Mouse (Mus musculus) mesoderm, embryonic 11.5 days (tissue): ENCODE data around the gene Rbbp4.
"Not testable (repeated sequence)": the region's sequence is repeated elsewhere in the genome, so short reads cannot be mapped to it uniquely, and the experiment has no call there.

Experiments
- DNase-seq: peaks from one replicate; pipeline ENCODE4 v3.0.0-alpha.2; 2012; ENCODE audit warnings: low read depth, low spot score

The Rbbp4 gene

DNA sequence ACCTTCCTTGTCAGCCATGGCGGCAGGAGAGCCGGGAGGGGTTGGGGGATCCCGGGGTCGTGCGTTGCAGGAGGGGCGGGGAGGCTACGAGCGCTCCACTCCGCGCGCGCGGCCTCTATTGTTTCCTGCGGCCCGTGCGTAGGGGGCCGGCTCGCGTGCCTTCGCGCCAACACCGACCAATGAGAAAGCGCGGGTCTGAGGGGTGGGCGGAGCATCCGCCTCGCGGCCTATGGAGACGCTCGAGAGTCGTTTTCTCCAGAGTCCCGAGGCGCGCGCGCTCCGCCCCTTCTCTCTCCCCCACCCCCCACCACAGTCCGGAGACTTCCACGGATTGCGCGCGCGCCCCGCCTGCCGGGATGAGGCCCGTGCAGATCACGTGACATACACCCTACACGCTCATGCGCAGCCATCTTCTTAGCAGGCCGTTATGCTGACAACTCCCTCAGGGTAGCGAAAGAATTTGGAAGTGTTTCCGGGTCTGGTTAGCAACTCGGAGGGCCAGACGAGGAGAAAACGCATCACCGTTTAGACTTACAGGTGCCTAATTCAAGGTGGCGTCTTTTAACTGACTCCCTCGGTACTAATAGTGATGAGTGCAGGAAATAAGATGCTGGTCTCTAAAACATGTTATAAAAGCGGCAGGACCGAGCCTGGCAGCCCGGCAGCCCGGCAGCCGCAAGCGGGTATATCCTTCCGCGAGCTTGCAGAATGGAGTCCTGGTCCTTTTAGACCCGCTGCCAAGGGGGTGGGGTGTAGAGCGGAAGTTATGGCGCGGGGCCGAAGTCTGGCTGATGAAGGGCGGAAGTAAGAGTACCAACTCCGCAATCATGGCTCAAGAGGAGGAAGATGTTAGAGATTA, at the start of gene Rbbp4, which contains the start of gene Zbtb8os:
Gene Rbbp4 (minus strand): TSS at position 155 of the 859 bp plus-strand sequence.
Gene Zbtb8os (plus strand): TSS at position 480 of the 859 bp plus-strand sequence.
- DNase-seq = peak; percentile 99

DNA sequence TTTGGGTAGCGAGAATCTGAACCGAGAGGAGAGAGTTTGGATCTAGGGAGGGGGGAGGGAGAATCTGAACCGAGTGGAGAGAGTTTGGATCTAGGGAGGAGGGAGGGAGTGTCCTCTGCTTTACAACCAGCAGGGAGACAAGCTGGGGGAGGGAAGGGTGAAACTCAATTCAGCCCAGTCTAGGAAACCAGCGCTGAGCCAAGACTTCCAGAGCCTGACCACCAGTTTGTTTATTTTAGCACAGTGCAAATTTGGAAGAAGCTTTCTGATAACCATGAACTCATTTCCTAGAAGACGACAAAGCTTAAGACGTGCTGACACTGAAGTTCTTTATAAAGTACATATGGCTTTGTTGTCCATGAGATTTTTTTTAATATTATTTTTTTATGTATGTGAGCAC, 49.3 kb upstream of the Rbbp4 start:
- DNase-seq = no peak

GRCm38 (mm10) chr4:129383586-129383985, 48.4 kb upstream of the Rbbp4 start:
- DNase-seq = no peak

GRCm38 (mm10) chr4:129382488-129382887, 47.3 kb upstream of the Rbbp4 start:
- no peak for DNase-seq

DNA sequence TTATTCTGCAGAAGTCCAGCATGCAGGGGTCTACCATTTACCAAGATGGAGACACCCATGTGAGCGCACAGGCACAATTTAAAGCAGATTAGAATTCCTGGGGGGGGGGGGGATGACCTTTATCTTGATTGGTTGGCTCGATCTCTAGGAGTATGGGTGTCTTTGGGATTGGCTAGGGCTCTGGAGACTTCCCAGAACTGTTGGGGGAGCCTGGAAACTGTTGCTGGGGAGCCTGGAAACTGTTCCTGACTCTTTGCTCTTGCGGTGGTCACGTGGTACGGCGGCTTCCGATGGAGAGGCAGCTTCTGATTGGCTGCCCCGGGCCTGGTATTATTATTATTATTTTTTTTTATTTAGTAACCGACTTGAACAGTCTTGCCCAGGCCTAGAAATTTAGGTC, 46.9 kb upstream of the Rbbp4 start:
- no peak for DNase-seq

- DNase-seq = no peak
Observed at GRCm38 (mm10) chr4:129381148-129381547, 46.0 kb upstream of the Rbbp4 start.

GRCm38 (mm10) chr4:129379805-129380204, 44.6 kb upstream of the Rbbp4 start:
- no peak for DNase-seq

DNA sequence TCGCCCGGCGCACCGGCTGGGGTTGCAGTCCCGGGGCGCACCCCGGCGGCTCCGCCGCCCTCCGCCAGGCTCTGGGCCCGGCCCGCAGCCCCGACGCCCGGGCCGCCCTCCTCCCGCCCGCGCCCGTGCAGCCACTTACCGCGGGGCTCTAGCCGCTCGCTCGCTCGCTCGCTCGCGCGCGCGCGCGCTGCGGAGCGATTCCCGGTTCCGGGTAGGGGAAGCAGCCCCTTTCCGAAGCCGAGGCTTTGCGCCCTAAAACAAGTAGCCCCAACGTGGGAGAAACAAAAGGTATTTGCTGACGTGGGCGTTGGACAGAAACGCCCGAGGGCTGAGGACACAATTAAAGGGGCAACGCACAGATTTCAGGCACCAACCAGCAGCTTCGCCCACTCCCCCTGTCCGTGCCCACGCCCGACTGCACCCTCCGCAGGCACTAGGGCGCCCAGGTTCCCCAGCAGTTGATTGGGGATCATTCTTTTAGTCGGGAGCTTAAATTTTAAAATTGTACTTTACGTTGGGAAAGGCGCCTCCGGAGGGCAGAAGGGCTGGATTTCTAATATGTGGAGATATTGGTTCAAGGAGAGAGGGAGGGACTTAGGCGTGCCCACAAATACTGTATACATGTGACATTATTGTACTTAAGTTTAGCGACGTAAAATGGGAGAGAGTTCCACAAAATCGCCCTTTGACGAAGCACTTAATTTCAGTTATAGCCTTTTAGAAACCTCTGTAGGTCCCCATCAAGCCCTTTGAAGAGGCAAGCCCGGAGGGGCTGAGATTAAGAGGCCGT, 42.6 kb upstream of the Rbbp4 start, which contains the start of gene Zbtb8a:
Gene Zbtb8a (minus strand): TSS at position 516 of the 790 bp plus-strand sequence.
- DNase-seq = peak; percentile 72

- DNase-seq = peak; percentile 53
Observed at GRCm38 (mm10) chr4:129376961-129377545, 41.9 kb upstream of the Rbbp4 start.

GRCm38 (mm10) chr4:129375821-129376220, 40.7 kb upstream of the Rbbp4 start:
- no peak for DNase-seq

DNA sequence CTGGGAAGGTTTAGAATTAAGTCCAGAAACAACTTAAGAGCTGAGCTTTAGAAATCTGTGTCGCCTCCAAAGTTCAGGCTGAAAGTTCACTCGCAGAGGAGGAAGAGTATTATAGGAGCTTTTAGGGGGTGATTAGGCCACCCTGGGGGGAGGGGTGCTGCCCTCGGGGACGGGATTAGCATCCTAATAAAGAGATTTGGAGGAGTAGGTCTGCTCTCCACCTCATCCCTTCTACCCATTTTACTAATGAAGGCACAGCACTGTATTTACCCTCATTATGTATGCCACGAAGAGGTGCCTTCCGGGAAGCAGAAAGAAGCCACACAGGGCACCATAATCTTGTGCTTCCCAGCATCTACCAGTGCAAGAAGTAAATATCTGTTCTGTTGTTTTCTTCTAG, 39.8 kb upstream of the Rbbp4 start:
- DNase-seq = no peak

DNA sequence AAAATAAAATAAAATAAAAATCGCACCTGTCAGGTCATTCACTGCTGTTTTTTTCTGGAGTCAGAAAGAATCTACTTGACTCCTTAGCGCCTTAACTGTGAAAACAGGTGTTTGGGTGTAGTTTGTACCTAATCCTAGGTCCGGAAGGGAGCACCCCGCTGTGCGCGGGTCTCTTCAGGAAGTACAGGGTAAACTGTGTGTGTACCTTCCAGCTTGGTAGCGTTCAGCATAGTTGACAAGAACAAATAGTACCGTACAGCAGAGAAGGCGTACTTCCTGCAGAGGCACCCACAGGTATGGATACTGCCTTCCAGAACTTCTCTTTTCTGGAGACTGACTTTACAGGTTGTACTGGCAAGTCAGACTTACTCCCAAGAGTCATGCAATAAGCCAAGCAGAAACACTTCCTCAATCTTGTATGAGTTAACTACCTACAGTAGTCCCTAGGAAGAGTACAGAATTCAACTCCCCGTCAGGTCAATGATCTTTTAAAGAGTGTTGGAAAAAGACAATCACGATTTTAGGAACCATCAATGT, 39.1 kb upstream of the Rbbp4 start:
- DNase-seq = no peak

- DNase-seq = no peak
Observed at GRCm38 (mm10) chr4:129373202-129373976, 38.2 kb upstream of the Rbbp4 start.

DNA sequence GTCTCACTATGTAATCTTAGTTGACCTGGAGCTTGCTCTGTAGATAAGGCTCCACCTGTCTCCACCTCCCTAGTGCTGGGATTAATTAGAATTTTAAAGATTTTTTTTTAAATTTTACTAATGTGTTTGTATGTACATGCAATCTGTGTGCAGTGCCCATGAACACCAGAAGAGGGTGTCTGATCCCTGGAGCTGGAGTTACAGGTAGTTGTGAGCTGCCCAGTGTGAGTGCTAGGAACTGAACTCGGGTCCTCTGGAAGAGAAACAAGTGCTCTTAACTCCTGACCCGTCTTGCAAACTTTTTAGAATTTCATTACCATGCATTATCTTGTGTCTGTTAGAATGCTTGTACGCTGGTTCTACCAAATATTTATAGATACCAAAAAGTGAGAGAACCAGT, 36.2 kb upstream of the Rbbp4 start:
- no peak for DNase-seq

DNA sequence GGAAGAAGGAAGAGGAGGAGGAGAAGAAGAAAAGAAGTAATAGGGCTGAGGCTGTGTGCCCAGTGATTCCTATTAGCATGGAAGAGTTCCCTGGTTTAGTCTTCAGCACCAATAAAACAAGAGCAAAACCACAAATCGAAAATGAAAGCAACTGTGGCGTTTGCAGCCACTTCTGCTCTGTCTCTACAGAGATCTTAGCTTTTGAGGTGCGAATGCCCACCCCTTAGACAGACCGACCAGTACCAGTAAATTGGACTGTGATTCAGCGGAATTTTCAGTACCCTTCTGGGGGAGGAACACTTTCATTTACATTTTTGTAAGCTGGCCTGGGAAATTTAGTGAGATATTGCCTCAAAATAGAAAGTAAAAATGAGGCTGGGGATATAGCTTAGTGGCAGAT, 30.1 kb upstream of the Rbbp4 start:
- DNase-seq = no peak

DNA sequence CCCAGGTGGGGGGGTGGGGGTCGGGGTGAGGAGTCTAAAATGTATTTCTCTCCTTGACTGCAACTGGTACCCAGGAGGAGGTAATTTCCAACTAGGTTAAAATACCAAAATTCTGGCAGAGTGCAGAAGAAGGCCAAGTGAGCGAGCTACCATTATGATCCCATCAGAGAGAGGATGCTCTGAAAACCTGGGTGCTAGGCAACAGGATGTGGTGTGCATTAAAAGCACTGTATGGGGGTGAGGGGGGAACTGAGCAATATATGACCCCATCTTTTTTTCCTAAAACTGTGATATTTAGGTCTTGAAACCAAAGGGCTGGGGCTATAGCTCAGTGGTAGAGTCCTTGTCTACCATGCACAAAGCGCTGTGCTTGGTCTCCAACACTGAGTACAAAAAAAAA, 29.2 kb upstream of the Rbbp4 start:
- no peak for DNase-seq

- no peak for DNase-seq
Observed at GRCm38 (mm10) chr4:129363463-129363862, 28.3 kb upstream of the Rbbp4 start.

- no peak for DNase-seq
Observed at GRCm38 (mm10) chr4:129362771-129363170, 27.6 kb upstream of the Rbbp4 start.

DNA sequence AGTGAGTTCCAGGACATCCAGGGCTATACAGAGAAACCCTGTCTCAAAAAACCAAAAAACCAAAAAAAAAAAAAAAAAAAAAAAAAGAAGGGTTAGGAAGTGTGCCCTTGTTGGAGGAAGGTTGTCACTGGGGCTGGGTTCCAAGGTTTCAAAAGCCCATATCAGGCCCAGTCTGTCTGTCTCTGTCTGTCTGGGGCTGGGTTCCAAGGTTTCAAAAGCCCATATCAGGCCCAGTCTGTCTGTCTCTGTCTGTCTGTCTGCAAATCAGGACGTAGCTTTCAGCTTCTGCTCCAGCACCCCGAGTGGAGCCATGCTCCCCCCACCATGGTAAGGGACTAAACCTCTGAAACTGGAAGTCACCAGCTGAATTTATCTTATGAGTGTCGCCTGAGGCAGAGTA, 27.1 kb upstream of the Rbbp4 start:
- DNase-seq = not testable (repeated sequence)

- no peak for DNase-seq
Observed at GRCm38 (mm10) chr4:129357613-129358163, 22.5 kb upstream of the Rbbp4 start.

- DNase-seq = no peak
Observed at GRCm38 (mm10) chr4:129354236-129354635, 19.1 kb upstream of the Rbbp4 start.
